Mouse (Mus musculus): Measurements from ENCODE around the gene 4932438H23Rik.
A peak's percentile ranks its signal among the peaks of the same experiment; 100 is the strongest.

4932438H23Rik gene

DNA sequence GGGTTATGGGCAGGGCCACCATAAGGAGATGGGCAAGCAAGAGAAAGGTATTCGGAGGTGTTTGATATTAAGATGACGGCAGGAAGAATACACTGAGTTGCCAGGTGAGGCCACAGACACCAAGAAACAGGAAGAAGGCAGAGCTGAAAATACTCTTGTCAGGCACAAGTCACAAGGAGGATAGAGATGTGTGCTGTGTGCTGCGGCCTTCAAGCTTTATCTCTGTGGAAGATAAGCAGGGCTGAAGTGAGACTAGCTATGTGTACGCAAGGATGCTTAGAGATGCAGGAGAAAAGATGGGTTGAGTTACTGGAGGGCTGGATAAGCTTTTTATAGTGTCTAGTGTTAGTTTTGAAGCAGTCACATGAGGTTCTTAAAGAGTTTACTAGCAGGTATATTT is 37.7 kb downstream of the 4932438H23Rik start:
- DNase-seq (ENCODE audit: low read depth) = peak; percentile 28

DNA sequence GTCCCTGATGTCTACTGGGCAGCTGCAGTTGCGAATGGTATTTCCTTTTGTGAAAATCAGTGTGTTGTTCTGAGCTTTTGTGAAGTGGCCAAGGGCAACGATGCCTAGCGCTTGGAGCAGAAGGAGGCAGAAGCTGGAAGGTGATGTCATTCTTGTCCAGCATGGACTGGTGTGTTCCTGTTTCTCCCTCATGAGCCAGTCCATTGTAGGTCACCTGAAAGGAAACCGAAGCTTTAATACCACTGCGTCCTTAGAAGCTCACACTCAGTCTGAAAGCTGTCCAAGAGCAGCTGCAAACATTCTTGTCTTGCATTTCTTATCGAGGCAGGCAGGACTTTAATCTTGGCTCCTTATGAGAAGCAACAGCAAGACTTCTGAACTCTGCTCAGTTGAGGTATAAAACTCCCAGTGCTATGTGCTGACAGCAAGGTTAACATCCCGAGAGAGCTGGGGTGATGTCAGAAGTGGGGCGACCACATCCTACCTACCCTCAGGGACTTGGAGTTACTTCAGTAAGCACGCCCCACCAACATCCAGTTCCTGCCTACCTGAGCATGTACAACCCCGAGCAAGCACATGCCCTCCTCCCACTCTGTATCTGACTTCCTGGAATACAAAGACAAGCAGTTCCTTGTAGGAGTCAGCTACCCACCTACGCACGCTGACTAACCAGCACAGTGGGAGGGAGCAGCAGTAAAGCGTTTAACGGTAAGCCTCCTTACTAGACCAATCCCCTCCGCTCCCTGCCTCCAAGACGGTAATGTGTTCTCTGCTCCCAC is 38.7 kb downstream of the 4932438H23Rik start:
- peak; percentile 73 for DNase-seq (ENCODE audit: low read depth)

DNA sequence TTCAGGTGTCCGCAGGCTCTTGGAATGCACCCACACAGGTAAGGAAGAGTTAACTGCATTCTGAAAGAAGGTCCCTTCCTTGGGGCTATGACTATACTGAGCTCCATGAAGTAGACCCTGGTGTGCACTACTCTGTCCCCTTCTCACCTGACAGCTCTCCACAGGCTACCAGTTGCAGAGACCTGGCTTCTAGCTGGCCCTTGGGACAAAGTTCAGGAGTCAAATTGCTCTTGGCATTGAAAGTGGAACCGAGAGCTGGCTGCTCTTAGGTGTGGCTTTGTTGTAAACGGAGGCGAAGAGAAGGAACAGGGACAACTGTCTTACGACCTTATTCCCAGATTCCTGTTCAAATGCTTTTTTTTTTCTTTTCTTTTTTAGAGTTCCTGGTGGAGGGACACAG is 39.8 kb downstream of the 4932438H23Rik start:
- no peak for DNase-seq (ENCODE audit: low read depth)

DNA sequence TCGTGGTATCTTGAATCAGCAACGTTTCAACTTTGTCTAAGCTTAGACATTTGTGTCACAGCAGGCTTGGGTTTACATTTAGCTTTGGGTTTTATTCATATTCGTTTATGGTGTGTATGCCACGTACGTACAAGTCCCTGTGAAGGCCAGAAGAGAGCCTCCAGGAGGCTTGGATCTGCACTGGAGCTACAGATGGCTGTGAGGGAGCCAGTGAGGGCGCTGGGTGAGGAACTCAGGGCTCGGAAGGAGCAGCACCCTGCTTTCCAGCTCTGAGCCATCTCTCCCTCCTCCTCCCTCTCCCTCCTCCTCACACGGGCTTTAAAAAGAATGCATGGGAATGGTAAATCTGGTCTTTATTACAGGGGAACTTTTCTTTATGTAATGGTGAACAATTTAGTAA is 41.3 kb downstream of the 4932438H23Rik start:
- no peak for DNase-seq (ENCODE audit: low read depth)

GRCm38 (mm10) chr16:91045511-91045910 is 49.4 kb downstream of the 4932438H23Rik start:
- DNase-seq (ENCODE audit: low read depth) = peak; percentile 45

GRCm38 (mm10) chr16:91044270-91045182 is 50.4 kb downstream of the 4932438H23Rik start, which contains the start of gene Paxbp1:
TSS of gene Paxbp1 (minus strand) at chr16:91044543.
- peak; percentile 99 for DNase-seq (ENCODE audit: low read depth)

DNA sequence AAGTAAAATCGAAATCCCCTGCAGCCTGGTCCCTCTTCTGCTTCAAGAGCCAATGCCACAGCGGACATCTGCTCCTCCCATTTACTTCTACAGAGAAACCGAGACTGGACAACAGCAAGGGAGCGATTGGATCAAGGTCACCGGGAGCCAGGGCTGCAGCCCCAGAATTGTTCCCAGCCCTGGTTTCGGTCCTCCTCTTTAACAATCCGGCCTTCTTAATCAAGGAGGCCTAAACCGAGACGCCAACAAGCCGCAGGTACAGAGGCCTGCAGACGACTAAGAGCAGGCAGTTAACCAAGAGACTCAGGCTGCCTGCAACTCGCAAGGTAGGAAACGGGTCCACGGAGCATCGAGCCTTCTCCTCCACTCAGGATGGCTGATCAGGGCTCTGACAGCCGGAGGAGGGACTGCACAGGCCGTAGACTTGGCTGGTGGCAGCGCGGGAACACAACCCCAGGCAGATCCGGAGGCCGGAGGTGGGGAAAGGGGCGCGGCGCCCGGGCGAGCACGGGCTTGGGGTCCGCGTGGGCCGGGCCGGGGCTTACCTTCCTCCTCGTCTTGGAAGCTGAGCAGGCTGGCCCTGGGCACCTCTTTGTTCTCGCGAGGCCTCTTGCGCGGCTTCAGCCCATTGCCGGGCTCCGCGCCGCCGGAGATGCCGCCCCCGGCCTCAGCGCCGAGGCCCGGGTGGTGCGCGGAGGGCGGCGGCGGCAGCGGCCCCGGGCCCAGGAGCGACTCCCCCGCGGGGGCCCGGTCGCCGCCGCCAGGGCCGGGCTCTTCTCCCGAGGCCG is 51.3 kb downstream of the 4932438H23Rik start:
- DNase-seq (ENCODE audit: low read depth) = peak; percentile 38

DNA sequence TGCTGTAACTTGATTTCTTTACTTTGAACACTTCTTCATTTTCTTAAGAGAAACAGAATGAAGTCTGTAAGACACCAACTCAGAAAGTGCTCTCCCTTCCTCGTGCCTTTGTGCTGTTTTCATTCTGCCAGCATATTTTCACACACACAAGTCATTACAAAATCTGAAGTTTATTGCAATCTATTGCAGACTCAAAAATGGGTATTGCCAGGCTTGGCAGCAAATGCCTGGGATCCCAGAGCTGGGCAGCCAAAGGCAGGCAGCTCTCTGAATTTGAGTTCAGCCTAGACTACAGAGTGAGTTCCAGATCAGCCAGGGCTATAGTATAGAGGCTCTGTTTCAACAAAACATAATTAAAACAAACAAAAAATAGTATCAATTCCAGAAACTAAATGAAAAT is 52.3 kb downstream of the 4932438H23Rik start:
- no peak for DNase-seq (ENCODE audit: low read depth)

DNA sequence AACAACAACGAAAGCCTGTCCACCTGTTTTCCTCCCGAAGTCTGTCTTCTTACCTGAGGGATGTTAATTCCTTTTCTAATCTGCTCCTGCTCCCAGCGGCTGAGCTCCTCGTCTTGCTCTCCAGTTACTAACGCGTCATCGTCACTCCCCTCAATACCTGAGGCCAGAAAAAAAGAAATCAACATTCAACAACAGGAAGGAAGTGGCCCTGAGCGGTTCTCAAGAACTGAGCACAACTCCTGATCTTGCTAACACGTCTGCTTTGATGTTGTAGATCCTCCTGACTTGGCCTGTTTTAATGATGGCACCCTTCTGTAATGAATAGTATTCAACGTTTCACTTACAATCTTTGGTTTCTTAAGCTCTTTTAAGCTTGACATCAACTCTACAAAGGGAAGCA is 59.1 kb downstream of the 4932438H23Rik start:
- DNase-seq (ENCODE audit: low read depth) = no peak

- DNase-seq (ENCODE audit: low read depth) = no peak
These were observed 64.2 kb downstream of the 4932438H23Rik start for GRCm38 (mm10) chr16:91030751-91031150.

- DNase-seq (ENCODE audit: low read depth) = no peak
These were observed 65.0 kb downstream of the 4932438H23Rik start for GRCm38 (mm10) chr16:91029901-91030300.

- DNase-seq (ENCODE audit: low read depth) = no peak
These were observed 65.7 kb downstream of the 4932438H23Rik start for GRCm38 (mm10) chr16:91029161-91029743.

GRCm38 (mm10) chr16:91026290-91026689 is 68.6 kb downstream of the 4932438H23Rik start:
- no peak for DNase-seq (ENCODE audit: low read depth)

- DNase-seq (ENCODE audit: low read depth) = no peak
These were observed 71.5 kb downstream of the 4932438H23Rik start for GRCm38 (mm10) chr16:91023384-91023783.

DNA sequence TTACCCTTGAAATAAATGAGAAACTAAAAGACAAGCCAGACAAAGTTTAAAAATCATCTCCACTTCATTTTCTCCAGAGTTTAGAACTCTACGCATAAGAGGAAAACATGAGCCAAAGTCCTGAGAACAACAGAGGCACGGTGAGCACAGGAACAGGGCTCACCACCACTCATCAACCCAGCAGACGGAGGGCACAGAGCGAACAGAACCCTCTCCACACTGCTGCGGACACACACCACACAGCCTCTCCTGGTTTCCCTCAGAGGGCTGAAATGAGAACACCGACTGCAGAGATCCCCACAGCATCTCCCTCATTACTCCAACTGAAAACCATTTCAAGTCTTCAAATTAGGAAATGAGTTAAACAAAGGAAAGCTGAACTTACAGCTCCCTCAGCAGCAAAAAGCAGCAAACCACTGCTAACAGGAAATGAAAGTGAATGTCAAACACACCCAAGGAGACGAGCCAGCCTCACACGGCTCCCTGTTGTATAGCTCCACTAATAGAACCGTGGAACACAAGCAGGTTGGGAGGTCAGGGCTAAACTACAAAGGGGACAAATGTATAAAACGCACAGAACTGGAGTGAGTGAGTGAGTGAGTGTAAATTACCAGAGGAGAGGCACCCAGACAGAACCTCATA is 74.0 kb downstream of the 4932438H23Rik start:
- DNase-seq (ENCODE audit: low read depth) = no peak

- no peak for DNase-seq (ENCODE audit: low read depth)
These were observed 75.4 kb downstream of the 4932438H23Rik start for GRCm38 (mm10) chr16:91019476-91019875.

DNA sequence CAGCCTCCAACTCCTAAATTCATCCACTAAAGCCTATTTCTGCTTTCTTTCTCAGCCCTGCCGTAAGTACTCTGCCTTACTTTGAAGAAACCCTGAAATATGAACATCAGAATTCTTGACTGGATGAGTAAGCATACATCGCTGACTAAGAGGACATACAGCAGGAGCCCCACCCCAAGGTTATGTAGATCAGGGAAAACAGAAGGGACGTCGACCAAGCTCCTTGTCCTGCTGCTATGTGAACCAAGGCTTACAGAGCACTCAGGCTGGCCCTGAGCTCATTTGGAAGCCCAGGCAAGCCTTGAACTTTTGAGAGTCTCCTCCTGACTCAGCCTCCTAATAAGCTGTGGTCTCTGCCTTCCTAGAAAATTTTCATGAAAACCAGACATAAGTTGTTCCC is 79.2 kb downstream of the 4932438H23Rik start:
- no peak for DNase-seq (ENCODE audit: low read depth)

GRCm38 (mm10) chr16:91011847-91012246 is 83.1 kb downstream of the 4932438H23Rik start:
- DNase-seq (ENCODE audit: low read depth) = no peak

DNA sequence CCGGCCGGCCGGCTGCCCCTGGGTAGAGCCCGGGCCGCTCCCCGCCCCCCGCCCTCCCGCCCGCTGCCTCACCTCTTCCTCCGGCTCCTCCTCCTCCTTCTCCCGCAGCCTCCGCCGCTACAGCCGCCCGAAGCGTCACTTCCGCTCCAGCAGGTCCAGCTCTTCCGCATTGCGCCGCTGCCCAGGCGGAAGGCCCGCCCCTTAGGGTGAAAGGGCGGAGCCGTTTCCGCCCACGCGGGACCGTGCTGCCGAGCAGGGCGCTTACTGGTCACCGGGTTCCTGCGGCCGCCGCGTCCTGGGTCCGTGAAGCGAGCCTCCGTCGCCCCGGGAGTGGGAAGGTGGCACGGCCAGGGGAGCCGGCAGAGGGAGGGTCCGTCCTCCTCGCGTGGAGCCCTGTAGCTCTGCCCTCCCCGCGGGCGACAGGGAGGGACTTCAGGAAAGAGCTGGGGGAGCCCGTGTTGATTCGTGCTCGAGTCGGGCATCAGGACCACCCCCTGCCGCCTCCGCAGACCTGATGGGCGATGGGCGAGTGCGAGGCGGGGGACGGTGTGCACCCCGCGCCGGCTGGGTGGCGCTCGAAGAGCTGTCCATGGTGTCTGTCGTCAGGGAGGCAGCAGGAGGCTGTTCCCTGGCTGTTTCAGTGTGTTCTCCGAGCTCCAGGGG is 83.8 kb downstream of the 4932438H23Rik start, which contains the start of gene Synj1:
Gene Synj1 (minus strand): TSS at position 288 of the 663 bp plus-strand sequence.
- DNase-seq (ENCODE audit: low read depth) = peak; percentile 82

DNA sequence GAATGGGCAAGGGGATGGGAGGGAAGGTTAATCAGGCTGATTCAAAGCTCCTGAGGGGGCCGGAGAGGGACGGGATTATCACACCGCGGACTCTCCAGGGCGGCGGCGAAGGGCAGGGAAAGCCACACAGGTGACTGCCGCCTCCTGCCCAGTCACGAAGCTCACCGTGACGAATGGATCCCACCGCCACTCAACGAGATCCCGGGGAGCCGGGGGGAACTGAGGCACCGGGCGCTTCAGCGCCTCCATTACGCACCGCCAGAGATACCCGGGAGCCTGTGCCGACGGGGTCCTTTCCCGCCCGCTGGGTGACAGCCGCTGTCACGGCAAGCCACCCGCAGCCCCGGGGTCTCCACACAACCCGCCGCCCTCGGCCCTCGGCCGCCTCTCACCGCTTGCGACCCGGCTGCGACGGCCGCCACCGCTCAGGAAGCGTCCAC is 84.3 kb downstream of the 4932438H23Rik start:
- no peak for DNase-seq (ENCODE audit: low read depth)

Data from c-Kit-positive CD71-positive TER-119-negative erythroid progenitor cells, embryonic 14.5 days (primary cell).